ENCODE assay signal across 27 mouse cellular contexts in genomic region chr13:104628019-104628418, GRCm38 (mm10).
A peak's percentile ranks its signal among the peaks of the same experiment; 100 is the strongest.
DNase-seq lines count a peak whose midpoint lies in the region; ATAC-seq and TF ChIP-seq lines count a peak whose summit lies in the region.
"Had no signal": no experiment of that assay in that cellular context is flagged by ENCODE, and none has a peak within 500 bp of the region (broad histone marks: within the 10 kb centered on the region; RNA-seq: fewer than 3 reads in every experiment).

No protein-coding gene starts in this region.

- no peak for TF ChIP-seq CTCF in heart, postnatal 0 days (IDR thresholded peaks at IDR 0.05; ENCODE audit: low read depth)

- H3K4me1 ChIP-seq in heart, embryonic 12.5 days (replicated peaks) = peaks cover 34% of the 10 kb centered on the region
- H3K4me1 ChIP-seq in heart, postnatal 0 days (ENCODE audit: control insufficient read depth, insufficient read depth) = peaks cover 20% of the 10 kb centered on the region

- 39% methylated on average over 4 of the region's 4 CpGs for WGBS in heart, embryonic 12.5 days
- WGBS in heart, postnatal 0 days = 33% methylated on average over 4 of the region's 4 CpGs

- intact Hi-C loops in heart, postnatal 36 days (cut with DNase I) = no loop called here
- intact Hi-C loops in heart, postnatal 25 days (cut with DNase I) = no loop called here

- no peaks in the 10 kb centered on the region for H3K27me3 ChIP-seq in heart, embryonic 12.5 days (replicated peaks)
- no peaks in the 10 kb centered on the region for H3K27me3 ChIP-seq in heart, postnatal 0 days (ENCODE audit: control insufficient read depth, insufficient read depth, low read length)
- H3K27me3 ChIP-seq: forebrain, embryonic 13.5 days; hindbrain, embryonic 12.5 days; liver, embryonic 12.5 days had no signal

- no peak overlapping the region for H3K9ac ChIP-seq in heart, embryonic 12.5 days
- no peak overlapping the region for H3K9ac ChIP-seq in heart, postnatal 0 days (replicated peaks; ENCODE audit: low read depth, low read length)
- H3K9ac ChIP-seq: forebrain, embryonic 13.5 days; hindbrain, embryonic 12.5 days; liver, embryonic 12.5 days; liver, postnatal 0 days had no signal

- H3K4me3 ChIP-seq in heart, embryonic 12.5 days = no peak overlapping the region
- H3K4me3 ChIP-seq in heart, postnatal 0 days (ENCODE audit: low read depth, low read length) = no peak overlapping the region
- H3K4me3 ChIP-seq: forebrain, embryonic 13.5 days; hindbrain, embryonic 12.5 days; liver, embryonic 12.5 days had no signal

- ATAC-seq in heart, embryonic 12.5 days (ENCODE audit: insufficient number of reproducible peaks, low FRiP score) = 0 out of 2 replicates have a peak, but pooled peaks have one; percentile 29
- ATAC-seq in heart, postnatal 0 days (ENCODE audit: insufficient read depth, low read depth) = 0 out of 2 replicates have a peak, but pooled peaks have one; percentile 4
- no peak for ATAC-seq in monocyte, adult 5-6 weeks (replicated peaks; ENCODE audit: insufficient number of reproducible peaks, low FRiP score, low TSS enrichment, poor library complexity, severe bottlenecking)
- ATAC-seq: CD4-positive, CD25-positive, alpha-beta regulatory T cell, adult 4 months; forebrain, embryonic 13.5 days; intestine, postnatal 0 days; liver, postnatal 0 days had no signal

- H3K4me2 ChIP-seq in heart, embryonic 12.5 days = no peak overlapping the region
- no peak overlapping the region for H3K4me2 ChIP-seq in heart, postnatal 0 days (ENCODE audit: low read depth, low read length)
- H3K4me2 ChIP-seq: forebrain, embryonic 13.5 days; hindbrain, embryonic 12.5 days; liver, embryonic 12.5 days had no signal

- no peaks in the 10 kb centered on the region for H3K9me3 ChIP-seq in heart, embryonic 12.5 days (replicated peaks)
- H3K9me3 ChIP-seq in heart, postnatal 0 days (replicated peaks; ENCODE audit: control insufficient read depth, low read length) = no peaks in the 10 kb centered on the region
- H3K9me3 ChIP-seq: forebrain, embryonic 13.5 days; hindbrain, embryonic 12.5 days; liver, embryonic 12.5 days had no signal

- TF ChIP-seq EP300 in heart, postnatal 0 days (IDR thresholded peaks at IDR 0.05; ENCODE audit: low read depth) = no peak

- no peaks in the 10 kb centered on the region for H3K36me3 ChIP-seq in heart, embryonic 12.5 days
- 0 out of 2 replicates have a peak, but pooled peaks cover 4% of the 10 kb centered on the region for H3K36me3 ChIP-seq in heart, postnatal 0 days (replicated peaks; ENCODE audit: control insufficient read depth, insufficient read depth, low read length)

- peak overlapping the region; percentile 87 for H3K27ac ChIP-seq in heart, embryonic 12.5 days (ENCODE audit: poor library complexity, severe bottlenecking)
- H3K27ac ChIP-seq in heart, postnatal 0 days (ENCODE audit: low read depth) = peak overlapping the region; percentile 77
- H3K27ac ChIP-seq: forebrain, embryonic 13.5 days; hindbrain, embryonic 12.5 days; stomach, postnatal 0 days had no signal

- DNase-seq in heart, postnatal 36 days = no peak
- no peak for DNase-seq in heart, postnatal 0 days (ENCODE audit: low spot score)
- DNase-seq in heart, postnatal 25 days (ENCODE audit: low spot score) = no peak
- DNase-seq in retina, postnatal 1 day = peak; percentile 13
- no peak for DNase-seq in retina, embryonic 14.5 days (ENCODE audit: low spot score)
- DNase-seq: adrenal gland, postnatal 14 days; cerebellum, adult 11-12 months; cerebellum, adult 9-11 months; gastrocnemius, postnatal 10 days; kidney, adult 9 months; kidney, postnatal 10 days; layer of hippocampus, postnatal 36 days; left cerebral cortex, postnatal 4 days; liver, postnatal 0 days; lung, postnatal 36 days; midbrain, embryonic 14.5 days; right cerebral cortex, postnatal 4 days; thymus, adult 18-20 months; thymus, postnatal 36 days had no signal
